ENCODE assay signal across 8 mouse cellular contexts in genomic region chr7:28825686-28826401, GRCm38 (mm10). TPM values are rescaled to one million over a fixed set of nuclear protein-coding genes. Genes with fewer than 3 reads are reported as not detected.
DNase-seq lines count a peak whose midpoint lies in the region; ATAC-seq and TF ChIP-seq lines count a peak whose summit lies in the region.

No protein-coding gene starts in this region.

- no peaks in the 10 kb centered on the region for H3K9me3 ChIP-seq in forebrain, embryonic 16.5 days (ENCODE audit: control insufficient read depth, low read length)

- peak overlapping the region; percentile 58 for H3K9ac ChIP-seq in forebrain, embryonic 16.5 days (replicated peaks; ENCODE audit: low read depth, low read length)

- no peak for TF ChIP-seq POLR2A in kidney, adult 2 months (IDR thresholded peaks at IDR 0.05; ENCODE audit: low read depth, low read length)
- TF ChIP-seq POLR2A in thymus, adult 2 months (IDR thresholded peaks at IDR 0.05; ENCODE audit: control insufficient read depth, extremely low read depth, insufficient read depth, low read length, poor library complexity), result no peak

- H3K4me3 ChIP-seq in forebrain, embryonic 16.5 days (replicated peaks; ENCODE audit: low read length), result peak overlapping the region; percentile 47
- H3K4me3 ChIP-seq in kidney, adult 2 months (ENCODE audit: insufficient read depth, low read depth, low read length), result peak overlapping the region; percentile 83
- peak overlapping the region; percentile 55 for H3K4me3 ChIP-seq in thymus, adult 2 months (ENCODE audit: control insufficient read depth, insufficient read depth, low read length)

- peak overlapping the region; percentile 37; the same call in 1 of the 2 replicates for H3K27ac ChIP-seq in forebrain, embryonic 16.5 days (ENCODE audit: low read length)
- peak overlapping the region; percentile 88 for H3K27ac ChIP-seq in kidney, adult 2 months (ENCODE audit: insufficient read depth, low read depth, low read length)
- peak overlapping the region; percentile 52 for H3K27ac ChIP-seq in thymus, adult 2 months (ENCODE audit: control insufficient read depth, insufficient read depth, low read length)

- H3K4me1 ChIP-seq in forebrain, embryonic 16.5 days (replicated peaks; ENCODE audit: control insufficient read depth, insufficient read depth, low read length), result peaks cover 14% of the 10 kb centered on the region
- H3K4me1 ChIP-seq in kidney, adult 2 months (ENCODE audit: control insufficient read depth, insufficient read depth, low read length), result peaks cover 20% of the 10 kb centered on the region; the same call in 1 of the 2 replicates
- H3K4me1 ChIP-seq in thymus, adult 2 months (replicated peaks; ENCODE audit: control insufficient read depth, insufficient read depth, low read length), result peaks cover 14% of the 10 kb centered on the region

- DNase-seq in adrenal gland, adult 2 months, result peak; percentile 59
- DNase-seq in adrenal gland, adult 8-10 months, result no peak
- DNase-seq in MN1 (ENCODE audit: low spot score), result peak; percentile 41
- DNase-seq in kidney, adult 2 months, result peak; percentile 62
- DNase-seq in lung, postnatal 36 days, result peak; percentile 50
- peak; percentile 55 for DNase-seq in thymus, adult 2 months
- no peak for DNase-seq in embryo, embryonic 9.5 days (ENCODE audit: extremely low spot score)

- no peaks in the 10 kb centered on the region for H3K27me3 ChIP-seq in forebrain, embryonic 16.5 days (replicated peaks; ENCODE audit: control insufficient read depth, insufficient read depth, low read length)
- no peaks in the 10 kb centered on the region for H3K27me3 ChIP-seq in kidney, adult 2 months (replicated peaks; ENCODE audit: control insufficient read depth, insufficient read depth, low read length)
- H3K27me3 ChIP-seq in thymus, adult 2 months (ENCODE audit: control insufficient read depth, insufficient read depth, low read length), result no peaks in the 10 kb centered on the region

- H3K4me2 ChIP-seq in forebrain, embryonic 16.5 days (ENCODE audit: low read length), result peak overlapping the region; percentile 69

- no peak for ATAC-seq in forebrain, embryonic 16.5 days

- WGBS in forebrain, embryonic 16.5 days, result 64% methylated on average over 11 of the region's 11 CpGs
- WGBS in kidney, adult 2 months, result 5% methylated on average over 11 of the region's 11 CpGs
- 28% methylated on average over 11 of the region's 11 CpGs for WGBS in thymus, adult 2 months

- H3K36me3 ChIP-seq in forebrain, embryonic 16.5 days (ENCODE audit: control insufficient read depth, insufficient read depth), result peaks cover 23% of the 10 kb centered on the region
- H3K36me3 ChIP-seq in kidney, adult 2 months (ENCODE audit: control insufficient read depth, insufficient read depth, low read length), result peaks cover 16% of the 10 kb centered on the region
- peaks cover 28% of the 10 kb centered on the region for H3K36me3 ChIP-seq in thymus, adult 2 months (ENCODE audit: control insufficient read depth, insufficient read depth, low read length)

- TF ChIP-seq CTCF in kidney, adult 2 months (conservative IDR thresholded peaks at IDR 0.05; ENCODE audit: insufficient read depth, insufficient read length, low read depth, low read length), result 0 out of 2 replicates have a peak, but pooled peaks have one; percentile 10
- TF ChIP-seq CTCF in thymus, adult 2 months (IDR thresholded peaks at IDR 0.05; ENCODE audit: borderline replicate concordance, control insufficient read depth, extremely low read depth, insufficient read depth, low read length, poor library complexity), result no peak; the same call in 1 of the 2 replicates

RNA-seq across cellular contexts. Expression of gene Ech1, which starts 0.8 kb away (rescaled TPM):
- 100 to 1,000 TPM; 520 to 711 TPM for total RNA-seq in adrenal gland, adult 2 months (2021)
- polyA plus RNA-seq in adrenal gland, adult 2 months (2012; rRNA removed), result 486 and 560 TPM in 2 replicates
- total RNA-seq in adrenal gland, adult 8-10 months (2022), result 100 to 1,000 TPM; 402 to 476 (median 431) TPM
- polyA plus RNA-seq in forebrain, embryonic 16.5 days (2015; fragmentation: Nextera tagmentation; extraction: Ambion mirVana), result 87.1 and 97.7 TPM in 2 replicates
- 865 and 950 TPM in 2 replicates for polyA plus RNA-seq in kidney, adult 2 months (2012; rRNA removed)
- 287 and 359 TPM in 2 replicates for polyA plus RNA-seq in thymus, adult 2 months (2012; rRNA removed)

RNA-seq across cellular contexts. Expression of gene Lgals4, which starts 7.8 kb away (rescaled TPM):
- 1 to 10 TPM; 7.4 to 9.4 TPM for total RNA-seq in adrenal gland, adult 2 months (2021)
- polyA plus RNA-seq in adrenal gland, adult 2 months (2012; rRNA removed), result 20.5 and 22.4 TPM in 2 replicates
- total RNA-seq in adrenal gland, adult 8-10 months (2022), result 10 to 100 TPM in 2 of 4 experiments, 1 to 10 TPM in 2; 6.6 to 34.6 (median 18.8) TPM
- polyA plus RNA-seq in forebrain, embryonic 16.5 days (2015; fragmentation: Nextera tagmentation; extraction: Ambion mirVana), result 5.2 and 5.7 TPM in 2 replicates
- 22.8 and 25.0 TPM in 2 replicates for polyA plus RNA-seq in kidney, adult 2 months (2012; rRNA removed)
- 23.2 and 29.7 TPM in 2 replicates for polyA plus RNA-seq in thymus, adult 2 months (2012; rRNA removed)

RNA-seq across cellular contexts. Expression of gene Hnrnpl, which starts 17.5 kb away (rescaled TPM):
- total RNA-seq in adrenal gland, adult 2 months (2021), result 100 to 1,000 TPM; 382 to 408 TPM
- 119 and 120 TPM in 2 replicates for polyA plus RNA-seq in adrenal gland, adult 2 months (2012; rRNA removed)
- total RNA-seq in adrenal gland, adult 8-10 months (2022), result 100 to 1,000 TPM; 331 to 473 (median 439) TPM
- 185 and 203 TPM in 2 replicates for polyA plus RNA-seq in forebrain, embryonic 16.5 days (2015; fragmentation: Nextera tagmentation; extraction: Ambion mirVana)
- polyA plus RNA-seq in kidney, adult 2 months (2012; rRNA removed), result 172 and 214 TPM in 2 replicates
- polyA plus RNA-seq in thymus, adult 2 months (2012; rRNA removed), result 562 and 568 TPM in 2 replicates

RNA-seq across cellular contexts. Expression of gene Rinl, which starts 37.1 kb away (rescaled TPM):
- 1 to 10 TPM; 2.9 to 3.7 TPM for total RNA-seq in adrenal gland, adult 2 months (2021)
- 3.0 and 4.1 TPM in 2 replicates for polyA plus RNA-seq in adrenal gland, adult 2 months (2012; rRNA removed)
- 1 to 10 TPM; 1.9 to 4.4 (median 2.8) TPM for total RNA-seq in adrenal gland, adult 8-10 months (2022)
- 1.2 and 1.3 TPM in 2 replicates for polyA plus RNA-seq in forebrain, embryonic 16.5 days (2015; fragmentation: Nextera tagmentation; extraction: Ambion mirVana)
- 2.9 and 5.9 TPM in 2 replicates for polyA plus RNA-seq in kidney, adult 2 months (2012; rRNA removed)
- 91.9 and 93.7 TPM in 2 replicates for polyA plus RNA-seq in thymus, adult 2 months (2012; rRNA removed)

RNA-seq across cellular contexts. Expression of gene Lgals7, which starts 37.8 kb away (rescaled TPM):
- under 1 TPM; 0.69 to 0.81 TPM for total RNA-seq in adrenal gland, adult 2 months (2021)
- polyA plus RNA-seq in adrenal gland, adult 2 months (2012; rRNA removed), result 0.97 and 2.8 TPM in 2 replicates
- 1 to 10 TPM in 1 of 4 experiments, not detected in 3; 1.2 TPM for total RNA-seq in adrenal gland, adult 8-10 months (2022)
- polyA plus RNA-seq in forebrain, embryonic 16.5 days (2015; fragmentation: Nextera tagmentation; extraction: Ambion mirVana), result 1.7 and 2.9 TPM in 2 replicates
- 1.1 and 1.6 TPM in 2 replicates for polyA plus RNA-seq in kidney, adult 2 months (2012; rRNA removed)
- polyA plus RNA-seq in thymus, adult 2 months (2012; rRNA removed), result 13.0 and 15.5 TPM in 2 replicates

Comparison
In these comparisons a context has a peak if more than half of its experiments do, and no peak if none do; other contexts are left out.
1. DNase-seq: peak in adrenal gland, adult 2 months (single experiment), MN1 (single experiment), kidney, adult 2 months (single experiment), lung, postnatal 36 days (single experiment) and thymus, adult 2 months (single experiment); none in adrenal gland, adult 8-10 months (single experiment) and embryo, embryonic 9.5 days (single experiment).
2. H3K27ac ChIP-seq: peak in every context shown above with its lines; median percentile 88 in kidney, adult 2 months; 52 in thymus, adult 2 months; 37 in forebrain, embryonic 16.5 days.
3. Peak in every context shown above with its lines, with median percentiles within 50 percentile points of each other: H3K4me3 ChIP-seq.